Mouse (Mus musculus) left cerebral cortex, adult 18-20 months (tissue): ENCODE measurements around the gene Wiz. TPM values are rescaled to one million over a fixed set of nuclear protein-coding genes. Genes with fewer than 3 reads are reported as not detected.

Experiments
- DNase-seq, 2 experiments: peaks; one replicate each; pipeline ENCODE4 v3.0.0; 2021 to 2022; ENCODE audit warnings: low spot score in 2 of 2, mixed read lengths in 1 of 2
- long read RNA-seq, 2 experiments: library from polyadenylated mRNA; stranded (forward); transcript quantifications; one replicate each; pipeline ENCODE4 v2.0.0; 2021
- total RNA-seq, 2 experiments: library from RNA; stranded (reverse); gene quantifications; 2 replicates each; pipeline ENCODE4 v1.2.3; 2021

The Wiz gene
- total RNA-seq, result 10 to 100 TPM; 46.0 to 47.9 TPM
- long read RNA-seq, experiment 1, partial matches to known transcripts, result 7 of 44 reads
- long read RNA-seq, experiment 1, other reads (novel, unspliced or antisense), result 32 of 44 reads
- long read RNA-seq, experiment 2, partial matches to known transcripts, result 5 of 20 reads
- long read RNA-seq, experiment 2, other reads (novel, unspliced or antisense), result 14 of 20 reads

- peak; percentile 93 to 94 for DNase-seq
Measured at GRCm38 (mm10) chr17:32389101-32389659, at the start of gene Wiz. Gene Wiz, minus strand, starts transcription at chr17:32389439.

GRCm38 (mm10) chr17:32437106-32437505 is 47.9 kb upstream of the Wiz start:
- no peak for DNase-seq

DNA sequence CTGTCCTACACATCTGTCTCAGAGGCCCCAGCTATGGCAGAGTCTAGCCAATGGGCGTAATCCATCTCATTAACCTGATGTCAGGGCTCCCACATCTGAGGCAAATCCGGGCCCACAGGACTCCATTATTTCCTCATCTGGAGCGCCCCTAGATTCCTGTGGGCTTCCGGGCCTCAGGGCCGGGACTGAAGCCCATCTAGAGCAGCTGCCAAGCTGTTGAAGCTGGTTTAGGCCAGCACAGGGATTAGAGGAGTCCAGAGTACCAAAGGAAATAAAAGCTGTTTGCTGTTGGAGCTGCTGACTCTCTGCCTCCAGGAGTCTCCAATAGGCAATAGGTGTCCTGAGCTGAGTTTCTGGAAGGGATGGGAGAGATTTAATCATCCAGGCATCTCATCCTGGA is 45.9 kb upstream of the Wiz start:
- no peak for DNase-seq

DNA sequence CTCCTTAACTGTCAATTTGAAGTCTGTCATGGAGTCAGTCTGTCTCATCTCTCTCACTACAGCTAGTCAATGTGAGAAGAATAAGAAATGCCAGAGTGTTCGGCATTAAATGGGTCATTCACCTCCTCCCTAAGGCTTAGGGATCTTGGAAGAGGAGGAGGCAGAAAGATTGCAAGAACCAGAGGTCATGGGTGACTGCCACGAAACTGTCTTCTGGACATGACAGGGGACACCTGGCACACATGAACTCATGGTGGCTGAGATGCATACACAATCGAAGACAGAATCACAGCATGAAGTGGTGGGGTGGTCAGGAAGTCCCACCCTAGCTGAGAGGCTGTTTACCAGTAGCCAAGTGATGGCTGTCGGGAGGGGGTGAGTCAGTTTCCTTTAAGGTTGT is 45.1 kb upstream of the Wiz start:
- no peak for DNase-seq

GRCm38 (mm10) chr17:32431972-32432371 is 42.7 kb upstream of the Wiz start:
- DNase-seq, result no peak

- DNase-seq, result no peak
Measured at GRCm38 (mm10) chr17:32426610-32427009, 37.4 kb upstream of the Wiz start.

DNA sequence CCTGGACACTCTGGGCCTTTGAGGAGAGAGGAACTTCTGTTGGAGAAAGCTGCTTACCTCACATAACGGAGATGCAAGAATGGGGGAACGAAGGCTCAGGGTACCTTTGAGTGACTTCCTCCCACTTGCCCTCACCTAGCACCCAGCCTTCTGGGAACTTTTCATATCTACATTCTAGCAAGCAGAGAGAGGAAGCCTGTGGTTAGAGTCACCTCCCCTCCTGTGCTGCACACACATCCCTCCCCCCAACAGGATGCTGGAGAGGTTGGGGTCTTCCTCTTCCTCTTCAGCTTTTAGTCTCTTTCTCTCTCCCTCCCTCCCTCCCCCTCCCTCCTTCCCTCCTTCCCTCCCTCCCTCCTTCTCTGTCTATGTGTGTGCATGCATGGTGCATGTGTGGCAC is 34.8 kb upstream of the Wiz start, which contains the start of gene Pglyrp2:
Pglyrp2 (minus strand) TSS at position 134 of the 400 bp plus-strand sequence.
- no peak for DNase-seq

- DNase-seq, result no peak
Measured at GRCm38 (mm10) chr17:32420781-32421180, 31.5 kb upstream of the Wiz start.

GRCm38 (mm10) chr17:32419989-32420388 is 30.8 kb upstream of the Wiz start:
- DNase-seq, result no peak

GRCm38 (mm10) chr17:32416771-32417170 is 27.5 kb upstream of the Wiz start:
- no peak for DNase-seq

DNA sequence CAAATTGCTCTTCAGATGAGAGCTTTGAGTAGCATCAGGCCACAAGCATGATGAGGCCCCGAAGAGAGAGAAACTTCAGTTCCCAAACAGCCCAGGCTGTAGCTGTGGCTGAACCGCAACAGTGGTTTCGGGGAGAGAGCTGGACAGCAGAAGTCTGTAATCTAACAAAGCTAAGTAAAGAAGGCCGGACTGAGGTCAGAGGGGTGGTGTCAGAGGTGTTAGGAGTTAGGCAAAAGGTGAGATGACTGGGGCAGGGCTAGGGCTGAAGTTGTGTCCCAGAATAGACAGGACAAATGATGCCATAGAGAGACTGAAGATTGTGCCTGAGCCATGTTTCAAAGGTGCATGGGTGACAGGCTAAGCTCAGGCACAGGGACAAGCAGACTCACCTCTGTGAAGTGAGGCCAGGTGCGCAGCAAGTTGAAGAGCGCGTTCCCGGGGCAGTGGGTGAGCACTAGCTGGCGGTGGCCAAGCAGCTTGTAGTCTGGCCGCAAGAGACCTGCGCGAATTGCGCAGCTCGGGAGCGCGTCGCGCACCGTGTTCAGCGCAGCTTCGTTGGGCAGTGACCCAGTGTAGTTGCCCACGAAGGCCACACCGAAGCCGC is 26.3 kb upstream of the Wiz start:
- DNase-seq, result no peak

DNA sequence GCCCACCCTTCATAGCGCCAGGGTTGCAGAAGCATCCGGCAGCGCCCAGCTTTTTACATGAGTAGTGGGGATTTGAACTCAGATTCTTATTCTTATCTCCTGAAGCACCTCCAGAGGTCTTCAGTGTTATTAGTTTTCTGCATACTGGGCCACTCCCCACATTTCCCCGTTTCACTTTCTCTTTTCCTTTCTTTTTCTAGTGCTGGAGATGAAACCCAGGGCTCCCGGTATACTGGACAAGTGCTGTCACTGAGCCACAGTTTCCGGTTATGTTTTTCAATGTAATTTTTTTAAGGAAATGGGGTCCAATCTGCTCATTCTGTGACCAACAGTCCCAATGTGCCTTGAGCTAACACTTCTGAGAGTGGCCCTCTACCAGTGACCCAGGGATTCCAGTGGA is 22.7 kb upstream of the Wiz start:
- DNase-seq, result no peak

DNA sequence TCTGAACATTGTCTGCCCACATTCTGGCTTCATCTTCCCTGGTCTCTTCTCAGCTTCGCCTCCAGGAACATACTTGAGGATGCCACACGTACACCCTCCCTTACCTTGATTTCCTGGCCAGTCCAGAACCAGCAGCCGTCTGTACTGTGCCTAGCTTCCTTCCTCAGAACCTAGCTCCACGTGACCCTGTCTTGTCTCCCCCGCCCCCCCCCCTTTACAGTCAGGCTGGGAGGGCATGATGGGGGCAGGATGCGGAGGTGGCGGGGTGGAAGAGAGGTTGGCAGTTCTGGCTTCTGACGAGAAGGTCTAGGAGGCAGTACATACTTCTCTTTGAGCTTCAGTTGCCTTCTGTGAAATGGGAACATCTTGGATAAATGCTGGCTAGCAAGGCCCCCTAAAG is 14.2 kb upstream of the Wiz start, which contains the start of gene Rasal3:
Rasal3 (minus strand) TSS at position 167 of the 400 bp plus-strand sequence.
- DNase-seq, result no peak

GRCm38 (mm10) chr17:32402779-32403157 is 13.5 kb upstream of the Wiz start:
- no peak for DNase-seq

DNA sequence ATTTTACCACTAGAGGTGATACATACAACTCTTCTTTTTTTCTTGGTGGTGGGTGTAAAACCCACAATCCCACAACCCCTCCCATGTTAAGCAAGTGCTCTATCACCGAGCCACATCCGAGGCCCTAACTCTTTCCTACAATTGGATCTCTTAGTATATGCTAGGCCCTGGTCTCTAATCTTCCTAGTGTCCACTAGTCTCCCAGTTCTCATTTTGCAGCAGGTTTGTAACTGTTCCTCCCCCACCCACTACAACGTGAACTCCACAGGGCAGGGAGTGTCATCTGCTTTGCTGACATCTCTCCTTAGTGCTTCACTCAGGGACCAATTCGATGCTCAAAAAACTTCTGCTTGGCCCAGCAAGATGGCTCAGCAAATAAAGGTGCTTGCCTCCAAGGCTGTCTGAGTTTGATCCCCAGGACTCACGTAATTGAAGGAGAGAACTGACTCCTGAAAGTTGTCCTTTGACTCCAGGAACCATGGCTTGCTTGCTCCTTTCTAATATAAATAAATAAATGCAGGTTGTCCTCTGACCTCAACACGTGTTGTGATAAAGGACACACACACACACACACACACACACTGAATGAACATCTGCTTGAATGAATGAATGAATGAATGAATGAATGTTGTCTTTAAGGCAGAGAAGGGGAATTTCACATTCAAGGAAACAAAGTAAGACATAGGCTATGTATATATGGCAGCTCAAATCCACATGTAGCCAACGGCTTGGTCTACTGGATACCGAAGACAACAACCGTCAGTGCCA is 13.0 kb upstream of the Wiz start:
- no peak for DNase-seq

DNA sequence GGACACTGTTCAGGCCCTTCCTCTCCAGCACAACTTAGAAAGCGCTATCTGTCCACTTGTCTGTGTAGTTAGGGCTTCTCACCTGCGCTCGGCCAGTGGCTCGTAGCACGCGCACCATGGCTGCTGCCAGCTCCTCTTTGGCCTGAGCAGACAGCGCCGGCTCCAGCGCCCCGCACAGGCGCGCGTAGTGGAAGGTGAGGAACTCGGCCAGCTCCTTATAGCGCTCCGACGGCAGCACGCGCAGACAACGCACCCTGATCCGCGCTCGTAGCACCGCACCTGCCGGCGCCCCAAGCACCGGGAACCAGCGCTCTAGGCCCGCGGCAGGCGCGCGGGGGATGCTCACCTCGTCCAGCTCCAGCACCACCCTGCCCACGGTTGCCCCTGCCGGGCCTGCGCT is 7.0 kb upstream of the Wiz start:
- DNase-seq, result no peak

- no peak for DNase-seq
Measured at GRCm38 (mm10) chr17:32393944-32394343, 4.7 kb upstream of the Wiz start.

- DNase-seq, result peak in 1 of 2 experiments; percentile 13
Measured at GRCm38 (mm10) chr17:32388370-32389100, 704 bp downstream of the Wiz start.

DNA sequence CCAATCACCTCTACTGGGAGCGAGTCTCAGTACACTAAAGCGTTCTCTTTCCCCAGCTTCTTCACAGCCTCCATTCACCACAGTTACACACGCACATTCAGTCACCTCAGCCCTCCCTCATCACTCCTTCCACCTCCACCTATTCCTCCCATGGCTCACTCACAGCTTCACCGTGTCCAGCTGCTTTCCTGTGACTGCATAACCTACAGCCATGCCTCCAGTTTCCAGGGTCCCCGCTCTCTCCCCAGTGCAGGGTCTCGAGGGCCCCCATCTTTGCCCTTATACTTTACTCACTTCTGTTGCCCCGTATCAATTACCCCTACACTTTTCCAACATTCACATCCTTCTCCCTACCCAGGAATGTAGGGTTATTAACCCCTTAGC is 1.3 kb downstream of the Wiz start:
- DNase-seq, result no peak

DNA sequence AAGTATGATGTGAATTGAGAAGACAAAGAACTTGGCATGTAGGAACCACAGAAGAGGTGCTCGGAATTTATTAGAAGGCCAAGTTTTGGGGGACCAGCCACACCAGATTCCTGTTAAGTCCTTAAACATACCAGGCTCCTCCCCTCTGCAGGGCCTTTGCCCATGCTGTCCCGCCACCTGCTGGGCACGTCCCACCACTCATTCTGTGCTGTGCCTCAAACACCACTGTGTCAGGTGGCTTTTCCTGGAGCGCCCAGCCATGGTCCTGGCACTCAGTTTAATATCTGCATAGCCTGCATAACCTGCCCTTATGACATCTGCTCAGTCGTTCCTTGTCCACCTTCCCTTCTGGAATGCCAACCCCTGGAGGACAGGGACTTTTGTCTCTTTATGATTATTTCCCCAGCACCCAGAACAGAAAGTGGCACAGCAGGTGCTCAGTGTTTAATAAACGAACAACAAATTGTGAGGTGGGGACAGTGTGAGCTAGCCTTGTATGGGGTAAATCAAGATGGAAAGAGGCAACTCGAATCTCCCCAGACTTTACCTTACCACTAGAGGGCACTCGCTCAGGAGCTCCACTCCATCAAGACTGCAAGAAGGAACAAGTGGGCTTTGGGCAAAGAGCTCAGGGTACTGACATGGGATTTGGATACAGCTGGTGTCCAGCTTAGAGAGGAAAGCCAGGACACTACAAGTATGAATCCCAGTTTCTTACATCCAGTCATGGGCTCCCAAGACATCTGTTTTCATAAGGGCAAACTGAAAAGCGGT is 2.4 kb downstream of the Wiz start:
- peak; percentile 42 to 59 for DNase-seq

DNA sequence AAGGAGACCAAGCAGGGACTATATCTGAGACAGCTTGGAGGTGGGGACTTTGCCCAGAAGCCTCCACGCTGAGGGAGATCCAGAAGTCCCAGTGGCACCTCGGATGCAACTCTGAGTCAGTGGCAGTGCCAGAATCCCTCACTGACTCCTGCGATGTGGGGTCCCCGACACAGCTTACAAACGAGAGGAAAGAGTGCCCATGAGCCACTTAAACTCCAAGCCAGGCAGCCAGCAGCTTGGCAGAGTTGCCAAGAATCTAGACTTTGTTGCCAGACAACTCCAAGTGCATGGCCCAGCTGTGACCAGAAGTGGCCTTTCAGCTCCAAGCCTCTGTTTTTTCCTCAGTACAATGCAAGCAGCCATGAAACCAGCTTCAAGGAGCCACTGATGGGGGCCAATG is 5.6 kb downstream of the Wiz start:
- DNase-seq, result no peak
